Mouse (Mus musculus) gastrocnemius, postnatal 14 days (tissue): Measurements from ENCODE around the gene Olfr578. TPM values are rescaled to one million over a fixed set of nuclear protein-coding genes. Genes with fewer than 3 reads are reported as not detected.

ENCODE experiments used
- DNase-seq: peaks from one replicate; pipeline ENCODE4 v3.0.0; 2021; ENCODE audit warnings: mixed read lengths
- intact Hi-C: fragments of 180-260 bp; cut with DNase I; formaldehyde crosslinking; loops from one replicate; pipeline ENCODE4 v1.15.1; 2025; ENCODE audit warnings: low total_unique reads
- long read RNA-seq, 2 experiments: library from polyadenylated mRNA; stranded (forward); transcript quantifications; one replicate each; pipeline ENCODE4 v2.0.0; 2021
- total RNA-seq, 2 experiments: library from RNA; stranded (reverse); gene quantifications; 2 replicates each; pipeline ENCODE4 v1.2.3; 2021

The Olfr578 gene
- total RNA-seq = not detected
- long read RNA-seq, experiment 1 = 0 reads
- long read RNA-seq, experiment 2 = 0 reads

DNA sequence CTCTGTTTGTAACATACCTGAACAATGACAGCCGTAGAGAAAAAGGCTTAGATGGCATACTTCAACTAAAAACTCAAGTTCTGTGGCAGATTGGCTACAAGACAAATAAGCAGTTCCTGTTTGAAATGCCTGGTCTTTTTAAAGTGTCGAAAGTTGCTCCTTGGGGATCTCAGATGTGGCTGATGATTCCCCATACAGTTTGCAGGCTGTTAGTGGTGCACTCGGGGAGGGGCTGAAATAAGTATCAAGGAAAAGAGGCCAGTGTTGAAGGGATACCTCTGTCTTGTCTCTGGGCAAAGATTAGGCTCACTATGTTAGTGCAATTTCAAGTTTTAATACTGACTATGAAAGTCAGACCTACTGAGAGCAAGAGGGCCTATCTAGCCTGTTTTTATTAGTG, at the start of gene Olfr578:
Gene Olfr578, minus strand, starts transcription at position 101 of the 400 bp plus-strand sequence.
- DNase-seq = no peak
- intact Hi-C loops = no loop called here

DNA sequence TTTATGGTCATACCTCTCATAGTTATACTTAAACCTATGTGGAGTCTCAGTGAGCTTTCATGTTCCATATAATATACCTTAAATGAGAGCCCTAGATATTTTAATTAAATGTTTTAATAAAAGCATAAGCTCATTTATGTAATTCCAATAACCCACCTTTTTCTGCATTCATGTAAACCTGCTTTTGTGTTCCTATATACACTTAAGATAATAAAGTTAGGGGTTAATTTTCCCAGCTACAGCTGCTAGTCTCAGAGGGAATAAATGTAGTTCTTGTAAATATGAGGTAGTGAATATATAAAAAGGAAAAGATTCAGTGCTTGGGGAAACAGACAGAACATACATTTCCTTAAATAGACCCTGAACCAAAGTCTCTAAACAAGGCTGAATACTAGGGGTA, 48.6 kb upstream of the Olfr578 start, which contains the start of gene Olfr582:
Gene Olfr582, plus strand, starts transcription at position 301 of the 400 bp plus-strand sequence.
- intact Hi-C loops = no loop called here

DNA sequence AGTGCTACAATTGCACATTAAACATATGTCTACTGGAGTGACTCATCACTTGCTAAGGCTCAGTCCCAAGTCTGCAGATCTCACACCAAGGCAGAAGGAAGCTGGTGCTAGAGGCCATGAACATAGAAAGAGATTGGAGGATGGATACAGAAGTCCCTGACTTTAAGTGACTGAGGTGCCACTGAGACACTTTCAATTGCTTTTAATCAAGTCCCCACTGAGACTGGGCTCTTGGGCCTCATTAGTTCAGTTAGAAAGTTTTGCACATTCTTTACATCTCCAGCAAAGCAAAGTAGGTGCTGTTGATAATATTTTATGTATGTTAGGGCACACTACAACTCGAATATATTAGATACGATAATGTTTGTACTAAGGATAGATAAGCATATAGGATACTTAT, 13.3 kb downstream of the Olfr578 start, which contains the start of gene Olfr577:
Gene Olfr577, minus strand, starts transcription at position 101 of the 400 bp plus-strand sequence.
- no peak for DNase-seq
- intact Hi-C loops = no loop called here

More for the DNA sequence above, 48.6 kb upstream of the Olfr578 start, which contains the start of gene Olfr582:
- DNase-seq = no peak

DNA sequence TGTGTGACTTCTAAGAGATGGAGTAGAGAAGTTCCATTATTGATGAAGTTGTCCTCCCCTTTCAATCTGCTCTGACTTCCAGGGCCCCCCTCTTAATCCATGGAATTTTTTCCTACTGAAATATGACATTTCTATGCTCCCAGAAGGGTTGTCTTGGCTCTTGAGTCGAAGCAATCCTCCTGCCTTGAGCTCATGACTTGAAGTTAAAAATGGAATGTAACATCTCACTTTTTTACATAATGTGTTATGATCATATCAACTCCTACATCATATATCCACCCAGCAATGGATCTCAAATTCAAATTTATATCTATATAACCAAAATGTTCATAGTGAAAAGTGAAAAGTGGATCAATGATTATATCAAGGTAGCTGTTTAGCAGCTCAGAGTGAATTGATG, 14.7 kb downstream of the Olfr578 start:
- no peak for DNase-seq
- intact Hi-C loops = no loop called here

DNA sequence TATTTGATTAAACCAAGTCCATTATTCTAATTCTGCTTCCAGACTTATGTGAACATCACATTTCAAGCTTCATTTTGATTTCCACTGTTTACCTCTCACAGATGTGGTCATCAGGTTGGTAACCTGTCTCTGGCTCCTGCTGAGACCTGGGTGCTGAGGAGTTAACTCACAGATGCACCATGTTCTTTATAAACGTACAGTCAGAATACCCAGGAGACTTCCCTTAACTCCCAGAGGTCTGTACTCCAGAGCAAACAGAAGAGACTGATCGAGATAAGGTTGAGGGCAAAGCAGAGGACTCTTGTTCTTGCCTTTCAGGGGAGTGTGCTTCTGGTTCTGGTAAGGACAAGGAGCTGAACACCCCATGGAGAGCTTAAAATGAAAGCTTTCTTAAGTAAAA, 26.8 kb downstream of the Olfr578 start, which contains the start of gene Olfr576:
Gene Olfr576, plus strand, starts transcription at position 301 of the 400 bp plus-strand sequence.
- intact Hi-C loops = no loop called here
- DNase-seq = no peak

DNA sequence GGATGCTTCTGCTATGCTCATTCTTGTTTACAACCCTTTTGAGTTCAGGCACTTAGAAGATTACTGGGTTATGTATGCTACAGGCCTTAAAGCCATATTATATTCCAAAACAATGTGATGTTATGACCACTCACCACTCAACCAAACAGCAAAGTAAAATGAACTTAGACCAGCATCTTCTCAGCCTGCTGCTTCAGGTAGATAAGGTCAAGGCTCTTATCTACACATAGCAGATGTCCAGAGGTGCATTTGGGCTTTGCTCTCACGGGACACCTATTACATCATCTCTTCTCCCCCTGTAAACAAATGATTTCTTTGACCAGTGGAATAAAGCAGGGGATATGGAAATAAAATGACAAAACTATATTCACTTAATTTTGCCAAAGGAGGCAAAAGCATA, 30.5 kb downstream of the Olfr578 start, which contains the start of gene Olfr575:
Gene Olfr575, minus strand, starts transcription at position 183 of the 400 bp plus-strand sequence.
- intact Hi-C loops = no loop called here
- no peak for DNase-seq

DNA sequence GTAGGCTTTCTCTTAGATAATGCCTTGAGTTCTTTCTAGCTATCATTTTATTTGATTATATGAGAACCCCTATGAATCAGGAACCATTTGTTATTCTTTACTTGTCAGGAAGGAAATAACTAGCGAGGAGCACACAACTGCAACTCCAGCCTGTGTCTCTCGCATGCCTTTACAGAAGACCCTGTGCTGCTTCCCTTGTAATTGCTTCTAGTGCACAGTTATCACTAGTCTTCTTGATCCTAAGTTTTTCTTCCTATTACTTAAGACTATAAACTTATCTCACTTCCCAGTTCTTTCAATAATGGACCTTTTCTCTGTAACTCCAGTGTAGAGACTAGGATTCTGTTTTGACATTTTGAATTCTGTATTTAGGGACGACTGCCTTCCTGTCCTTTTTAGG, 31.0 kb downstream of the Olfr578 start:
- intact Hi-C loops = no loop called here
- no peak for DNase-seq

DNA sequence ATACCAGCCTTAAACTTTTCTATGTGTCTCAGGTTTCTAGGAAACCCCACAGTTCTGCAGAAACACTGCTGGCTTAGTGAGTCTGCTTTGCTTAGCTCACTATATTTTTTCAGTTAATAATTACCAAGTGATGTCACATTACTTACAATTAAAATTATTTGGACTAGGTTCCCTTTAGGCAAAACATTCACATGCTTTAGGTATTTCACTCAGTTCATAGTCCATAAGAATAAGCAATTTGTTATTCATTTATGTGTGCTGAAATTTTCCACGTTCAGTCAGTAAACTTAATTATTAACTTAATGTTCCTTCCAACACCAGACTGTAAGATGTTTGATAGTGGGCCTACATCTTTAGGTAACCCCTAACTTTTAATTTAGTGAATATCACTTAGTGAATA, 38.4 kb downstream of the Olfr578 start:
- DNase-seq = no peak
- intact Hi-C loops = no loop called here

DNA sequence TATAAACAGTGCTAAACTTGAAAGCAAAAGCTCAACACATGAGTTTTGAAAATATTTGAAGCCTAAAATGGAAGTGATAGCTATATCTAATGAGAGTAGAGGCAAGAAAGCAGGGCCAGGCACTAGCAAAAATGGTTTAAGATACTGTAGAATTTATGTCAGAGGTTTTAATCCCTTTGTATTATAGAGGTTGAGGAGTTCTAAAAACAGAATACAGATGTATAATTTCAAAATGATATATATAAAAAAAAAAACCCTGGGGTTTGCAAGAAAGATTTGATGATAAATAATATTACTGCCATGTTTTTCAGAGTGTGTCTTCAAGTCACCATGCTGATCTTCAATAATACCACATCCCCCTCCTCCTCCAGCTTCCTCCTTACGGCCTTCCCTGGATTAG, 41.0 kb downstream of the Olfr578 start, which contains the start of gene Olfr574:
Gene Olfr574, plus strand, starts transcription at position 301 of the 400 bp plus-strand sequence.
- DNase-seq = no peak
- intact Hi-C loops = no loop called here

DNA sequence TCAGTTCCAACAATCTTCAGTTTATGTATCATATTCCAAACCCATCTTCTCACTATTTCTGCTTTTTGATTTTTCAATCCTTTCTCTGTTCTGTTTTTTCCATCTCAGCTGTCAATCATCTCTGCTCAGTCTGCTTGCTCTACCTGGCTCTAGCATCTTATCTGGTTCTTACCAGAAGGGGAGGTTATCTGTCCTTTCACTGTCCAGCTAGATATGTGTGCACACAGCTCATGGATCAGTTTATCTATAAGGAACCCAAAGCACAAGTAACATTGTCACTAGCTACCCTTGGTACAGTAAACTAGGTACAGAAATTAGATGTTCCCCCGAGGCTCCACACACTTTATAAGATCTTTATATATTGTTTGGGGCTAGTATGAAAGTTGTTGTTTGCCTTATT, 45.7 kb downstream of the Olfr578 start:
- intact Hi-C loops = no loop called here
- no peak for DNase-seq

DNA sequence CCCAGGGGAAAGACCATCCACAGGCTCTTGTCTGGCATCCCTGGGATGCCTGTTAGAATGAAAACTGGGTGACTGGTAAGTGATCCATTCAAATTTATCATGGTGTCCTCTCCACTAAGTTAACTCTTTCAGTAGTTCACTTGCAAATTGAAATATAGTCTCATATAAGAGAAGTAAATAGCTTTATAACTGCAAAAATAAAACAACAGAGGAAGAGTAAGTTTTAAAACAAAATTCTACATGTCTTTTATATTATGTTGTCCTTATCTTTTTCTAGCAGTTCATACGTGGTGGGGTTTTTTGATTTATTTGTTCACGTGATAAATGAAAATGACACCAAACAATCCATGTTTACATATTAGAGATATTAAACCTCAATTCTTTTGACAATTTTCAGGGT, 46.6 kb downstream of the Olfr578 start, which contains the start of gene Olfr573-ps1:
Gene Olfr573-ps1, minus strand, starts transcription at position 101 of the 400 bp plus-strand sequence.
- intact Hi-C loops = no loop called here
- no peak for DNase-seq

Other genes with a start within 250 kb of the Olfr578 start
- gene Olfr560, start 230.0 kb downstream of the Olfr578 start, total RNA-seq = not detected
- gene Olfr78, start 229.9 kb downstream of the Olfr578 start, total RNA-seq = under 1 TPM; 0.66 to 0.69 TPM
- not detected for gene Olfr561, start 218.1 kb downstream of the Olfr578 start, total RNA-seq
- gene Olfr564, start 185.8 kb downstream of the Olfr578 start, total RNA-seq = not detected
- gene Olfr566, start 130.6 kb downstream of the Olfr578 start, total RNA-seq = not detected
- gene Olfr568, start 112.2 kb downstream of the Olfr578 start, total RNA-seq = not detected
- gene Olfr569, start 98.4 kb downstream of the Olfr578 start, total RNA-seq = not detected
- not detected for gene Olfr570, start 94.7 kb downstream of the Olfr578 start, total RNA-seq
- not detected for gene Olfr571, start 71.8 kb downstream of the Olfr578 start, total RNA-seq
- gene Olfr572, start 64.9 kb downstream of the Olfr578 start, total RNA-seq = not detected
- gene Olfr573-ps1, start 46.7 kb downstream of the Olfr578 start, total RNA-seq = not detected
- not detected for gene Olfr574, start 40.9 kb downstream of the Olfr578 start, total RNA-seq
- gene Olfr575, start 30.5 kb downstream of the Olfr578 start, total RNA-seq = not detected
- not detected for gene Olfr576, start 26.7 kb downstream of the Olfr578 start, total RNA-seq
- not detected for gene Olfr577, start 13.4 kb downstream of the Olfr578 start, total RNA-seq
- not detected for gene Olfr582, start 48.7 kb upstream of the Olfr578 start, total RNA-seq
- not detected for gene Olfr583, start 62.0 kb upstream of the Olfr578 start, total RNA-seq
- gene Olfr584, start 92.6 kb upstream of the Olfr578 start, total RNA-seq = not detected
- not detected for gene Olfr585, start 108.4 kb upstream of the Olfr578 start, total RNA-seq
- gene Olfr586, start 136.3 kb upstream of the Olfr578 start, total RNA-seq = not detected
- gene Olfr588-ps1, start 151.6 kb upstream of the Olfr578 start, total RNA-seq = not detected
- gene Olfr589, start 167.0 kb upstream of the Olfr578 start, total RNA-seq = not detected
- gene Olfr591, start 189.0 kb upstream of the Olfr578 start, total RNA-seq = not detected
- not detected for gene Olfr592, start 195.5 kb upstream of the Olfr578 start, total RNA-seq
- not detected for gene Olfr593, start 222.5 kb upstream of the Olfr578 start, total RNA-seq
- not detected for gene Olfr594, start 227.7 kb upstream of the Olfr578 start, total RNA-seq